Comparison of ENCODE assay signal across 8 mouse cellular contexts in the genomic region with DNA sequence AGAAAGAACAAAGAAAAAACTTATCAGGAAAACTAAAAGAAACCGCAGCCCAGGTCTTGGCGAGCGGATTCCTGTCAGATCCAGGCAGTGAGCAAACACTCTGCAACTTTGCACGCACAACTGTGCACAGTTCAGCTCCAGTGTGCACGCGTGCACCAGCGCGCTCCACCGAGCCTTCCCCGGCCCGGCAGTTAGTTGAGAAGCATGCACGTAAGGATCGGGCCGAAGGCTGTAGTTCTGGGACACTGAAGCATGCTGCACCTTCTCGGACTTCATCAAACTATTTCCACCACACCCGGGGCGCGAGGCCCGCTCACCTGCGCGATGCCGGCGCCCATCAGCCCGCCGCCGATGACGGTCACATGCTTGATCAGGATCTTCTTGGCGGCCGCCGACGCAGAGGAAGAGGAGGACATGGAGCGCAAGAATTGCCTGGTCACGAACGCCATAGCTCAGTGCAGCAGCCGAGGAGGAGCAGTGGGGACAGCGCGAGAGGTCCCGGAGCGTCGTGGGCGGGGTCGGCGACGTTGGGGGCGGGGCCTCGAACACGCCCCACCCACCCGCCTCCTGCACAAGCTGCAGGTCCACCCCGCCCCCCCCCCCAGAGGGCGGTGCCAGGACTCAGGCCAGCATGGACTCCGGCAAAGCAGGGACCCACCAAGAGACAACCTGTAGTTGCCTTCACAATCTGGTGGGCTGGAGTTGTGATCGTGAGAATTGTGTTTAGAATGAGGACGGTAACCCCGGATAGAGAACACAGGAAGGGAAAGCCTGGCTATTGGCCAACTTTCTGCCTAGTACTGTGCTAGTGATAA. TPM values are rescaled to one million over a fixed set of nuclear protein-coding genes. Genes with fewer than 3 reads are reported as not detected.
DNase-seq lines count a peak whose midpoint lies in the region; ATAC-seq and TF ChIP-seq lines count a peak whose summit lies in the region.

Gene Hadh (minus strand): TSS at position 543 of the 815 bp plus-strand sequence.

- WGBS in bone marrow, adult 2 months, result under 1% methylated on average over 54 of the region's 54 CpGs
- under 1% methylated on average over 53 of the region's 54 CpGs for WGBS in embryonic facial prominence, embryonic 15.5 days
- WGBS in kidney, embryonic 14.5 days, result 0% methylated on average over 52 of the region's 54 CpGs
- WGBS in limb, embryonic 15.5 days, result under 1% methylated on average over 50 of the region's 54 CpGs

- peak; percentile 94 for ATAC-seq in embryonic facial prominence, embryonic 15.5 days (ENCODE audit: insufficient number of reproducible peaks, low FRiP score, low TSS enrichment, low read depth)
- peak; percentile 91 for ATAC-seq in kidney, embryonic 14.5 days (ENCODE audit: low FRiP score, low TSS enrichment)
- ATAC-seq in limb, embryonic 15.5 days (ENCODE audit: insufficient number of reproducible peaks, low FRiP score, low TSS enrichment, low read depth), result peak; percentile 88

- H3K27ac ChIP-seq in bone marrow, adult 2 months (ENCODE audit: control insufficient read depth, insufficient read depth, low read depth, low read length, poor library complexity), result peak within 1 kb of the TSS; percentile 54; the same call in 1 of the 2 replicates
- peak within 1 kb of the TSS; percentile 88 for H3K27ac ChIP-seq in embryonic facial prominence, embryonic 15.5 days (replicated peaks)
- peak within 1 kb of the TSS; percentile 71 for H3K27ac ChIP-seq in kidney, embryonic 14.5 days (ENCODE audit: low read depth, low read length)
- peak within 1 kb of the TSS; percentile 84 for H3K27ac ChIP-seq in limb, embryonic 15.5 days

- peaks cover 2% of the 10 kb centered on the region; the same call in 1 of the 2 replicates for H3K4me1 ChIP-seq in bone marrow, adult 2 months (ENCODE audit: control insufficient read depth, insufficient read depth, low read length)
- peaks cover 20% of the 10 kb centered on the region for H3K4me1 ChIP-seq in embryonic facial prominence, embryonic 15.5 days
- H3K4me1 ChIP-seq in kidney, embryonic 14.5 days (ENCODE audit: control insufficient read depth, insufficient read depth, low read length), result peaks cover 11% of the 10 kb centered on the region; the same call in 1 of the 2 replicates
- peaks cover 30% of the 10 kb centered on the region for H3K4me1 ChIP-seq in limb, embryonic 15.5 days

- peak within 1 kb of the TSS; percentile 62 for H3K4me2 ChIP-seq in embryonic facial prominence, embryonic 15.5 days (replicated peaks)
- peak within 1 kb of the TSS; percentile 75 for H3K4me2 ChIP-seq in kidney, embryonic 14.5 days (replicated peaks; ENCODE audit: low read depth, low read length)
- H3K4me2 ChIP-seq in limb, embryonic 15.5 days, result peak within 1 kb of the TSS; percentile 67

- 0 out of 2 replicates have a peak, but pooled peaks have one; percentile 24 for TF ChIP-seq POLR2A in bone marrow, adult 2 months (IDR thresholded peaks at IDR 0.05; ENCODE audit: borderline replicate concordance, control insufficient read depth, low read depth, low read length)

- DNase-seq in 416B (ENCODE audit: low read depth), result peak; percentile 91
- DNase-seq in heart, adult 9 months (ENCODE audit: low spot score in 2 of 2), result peak; percentile 81 to 89
- DNase-seq in monocyte, adult 2 months (ENCODE audit: low read depth in 1 of 2, low spot score in 2 of 2), result peak; percentile 29 to 59
- DNase-seq in spleen, postnatal 36 days (ENCODE audit: low spot score in 2 of 2), result peak; percentile 80 to 83

- no peak for TF ChIP-seq CTCF in bone marrow, adult 2 months (IDR thresholded peaks at IDR 0.05; ENCODE audit: control insufficient read depth, insufficient read depth, low read length)

- H3K27me3 ChIP-seq in embryonic facial prominence, embryonic 15.5 days, result no peaks in the 10 kb centered on the region
- no peaks in the 10 kb centered on the region for H3K27me3 ChIP-seq in kidney, embryonic 14.5 days (ENCODE audit: control insufficient read depth, insufficient read depth, low read length)
- no peaks in the 10 kb centered on the region for H3K27me3 ChIP-seq in limb, embryonic 15.5 days

- H3K9me3 ChIP-seq in embryonic facial prominence, embryonic 15.5 days (replicated peaks), result no peaks in the 10 kb centered on the region
- H3K9me3 ChIP-seq in kidney, embryonic 14.5 days (ENCODE audit: control insufficient read depth, low read length), result no peaks in the 10 kb centered on the region
- no peaks in the 10 kb centered on the region for H3K9me3 ChIP-seq in limb, embryonic 15.5 days

- peak within 1 kb of the TSS; percentile 92 for H3K4me3 ChIP-seq in bone marrow, adult 2 months (replicated peaks; ENCODE audit: control insufficient read depth, low read depth, low read length)
- peak within 1 kb of the TSS; percentile 86 for H3K4me3 ChIP-seq in embryonic facial prominence, embryonic 15.5 days (replicated peaks)
- H3K4me3 ChIP-seq in kidney, embryonic 14.5 days (ENCODE audit: low read length), result peak within 1 kb of the TSS; percentile 83
- H3K4me3 ChIP-seq in limb, embryonic 15.5 days, result peak within 1 kb of the TSS; percentile 79

- no peaks in the 10 kb centered on the region for H3K36me3 ChIP-seq in embryonic facial prominence, embryonic 15.5 days
- H3K36me3 ChIP-seq in kidney, embryonic 14.5 days (ENCODE audit: control insufficient read depth, insufficient read depth, low read length), result no peaks in the 10 kb centered on the region
- H3K36me3 ChIP-seq in limb, embryonic 15.5 days, result peaks cover 3% of the 10 kb centered on the region; the same call in 1 of the 2 replicates

- H3K9ac ChIP-seq in embryonic facial prominence, embryonic 15.5 days, result peak within 1 kb of the TSS; percentile 87
- H3K9ac ChIP-seq in kidney, embryonic 14.5 days (ENCODE audit: low read depth, low read length), result peak within 1 kb of the TSS; percentile 81
- H3K9ac ChIP-seq in limb, embryonic 15.5 days, result peak within 1 kb of the TSS; percentile 79

RNA-seq across cellular contexts. Expression of gene Hadh, which starts in this region (rescaled TPM):
- polyA plus RNA-seq in bone marrow, adult 2 months (2011; ENCODE audit: insufficient read depth, insufficient read length, low replicate concordance, missing spikeins), result 13.9 and 22.7 TPM in 2 replicates
- 101 and 108 TPM in 2 replicates for polyA plus RNA-seq in embryonic facial prominence, embryonic 15.5 days (2015; fragmentation: Nextera tagmentation; extraction: Ambion mirVana)
- 130 and 134 TPM in 2 replicates for polyA plus RNA-seq in kidney, embryonic 14.5 days (2014; fragmentation: Nextera tagmentation; extraction: Ambion mirVana)
- 113 and 115 TPM in 2 replicates for polyA plus RNA-seq in limb, embryonic 15.5 days (2015; fragmentation: Nextera tagmentation; extraction: Ambion mirVana)

Comparison
In these comparisons a context has a peak if more than half of its experiments do, and no peak if none do; other contexts are left out.
1. Peak in every context shown above with its lines: DNase-seq, ATAC-seq, H3K4me3 ChIP-seq and H3K27ac ChIP-seq.